Mouse (Mus musculus) hindbrain, postnatal 0 days (tissue): ENCODE results near the gene Ell. TPM values are rescaled to one million over a fixed set of nuclear protein-coding genes. Genes with fewer than 3 reads are reported as not detected.

Experiments used
- ATAC-seq: fragments of 200-750 bp; cut with Nextera tagmentation; 2 replicates; pipeline ENCODE4 v1.8.0; 2017; ENCODE audit warnings: mild to moderate bottlenecking, moderate TSS enrichment, moderate library complexity
- DNase-seq: peaks from one replicate; pipeline ENCODE4 v3.0.0-alpha.2; 2015; ENCODE audit warnings: low spot score
- H3K27ac ChIP-seq: fragments of 300-500 bp; sonication (generic); 2 replicates; pipeline ENCODE4 v1.5.1; 2014; ENCODE audit warnings: mild to moderate bottlenecking
- H3K27me3 ChIP-seq: fragments of 300-500 bp; sonication (generic); 2 replicates; pipeline ENCODE4 v1.6.1; 2014; ENCODE audit warnings: low read length, mixed read lengths; ENCODE audit not compliant: insufficient read depth
- H3K36me3 ChIP-seq: fragments of 300-500 bp; sonication (generic); 2 replicates; pipeline ENCODE4 v1.6.1; 2014; ENCODE audit warnings: low read length, mixed read lengths; ENCODE audit not compliant: insufficient read depth
- H3K4me1 ChIP-seq: fragments of 300-500 bp; sonication (generic); 2 replicates; pipeline ENCODE4 v1.6.1; 2014; ENCODE audit warnings: antibody characterized with exemption, low read length, mixed read lengths; ENCODE audit not compliant: insufficient read depth
- H3K4me2 ChIP-seq: fragments of 300-500 bp; sonication (generic); 2 replicates; pipeline ENCODE4 v1.6.1; 2014; ENCODE audit warnings: low read depth, mild to moderate bottlenecking, low read length, moderate library complexity, mixed read lengths
- H3K4me3 ChIP-seq: fragments of 300-500 bp; sonication (generic); 2 replicates; pipeline ENCODE4 v1.5.1; 2014; ENCODE audit warnings: low read length
- H3K9ac ChIP-seq: fragments of 300-500 bp; sonication (generic); replicated peaks from 2 replicates; pipeline ENCODE4 v1.6.1; 2014; ENCODE audit warnings: mild to moderate bottlenecking, low read length, moderate library complexity, mixed read lengths
- H3K9me3 ChIP-seq: fragments of 300-500 bp; sonication (generic); 2 replicates; pipeline ENCODE4 v1.6.1; 2016; ENCODE audit warnings: low read length, mixed read lengths
- CTCF ChIP-seq: IDR thresholded peaks from 2 replicates; pipeline ENCODE4 v1.5.1; 2016; ENCODE audit warnings: antibody characterized with exemption, control low read depth, low read depth
- WGBS: fragments of 180-500 bp; shearing (Covaris S2); extraction: QIAGEN DNeasy Blood & Tissue Kit; methylation state at CpG from one replicate; pipeline ENCODE4 v1.1.7; 2014; 5-methylcytosine and 5-hydroxymethylcytosine counted together
- polyA plus RNA-seq: library from polyadenylated mRNA; unstranded; fragments of >200 nt; fragmentation: Nextera tagmentation; extraction: Ambion mirVana; gene quantifications from 2 replicates; pipeline ENCODE4 v1.2.1, GENCODE M21; 2015
- total RNA-seq: library from RNA; depleted of rRNA; stranded (reverse); fragments of >200 nt; gene quantifications from 2 replicates; pipeline ENCODE4 v1.2.3, GENCODE M21; 2014

Gene Ell
- total and polyA plus RNA-seq, 2 experiments from 2014 or later = 10.8 to 16.7 TPM

- H3K36me3 ChIP-seq = peaks cover 39% of the 10 kb centered on the region
- H3K9ac ChIP-seq = no peak overlapping the region
- H3K27me3 ChIP-seq = no peaks in the 10 kb centered on the region
- DNase-seq (no peak), ATAC-seq (no peak)
- no peak for TF ChIP-seq CTCF
- WGBS = 89% methylated on average over 12 of the region's 12 CpGs
- no peak overlapping the region for H3K4me2 ChIP-seq
- no peaks in the 10 kb centered on the region for H3K9me3 ChIP-seq
- no peaks in the 10 kb centered on the region for H3K4me1 ChIP-seq
- H3K4me3 ChIP-seq = no peak overlapping the region
- H3K27ac ChIP-seq = no peak overlapping the region
These were observed 5.0 kb upstream of the Ell start for GRCm38 (mm10) chr8:70534281-70534680.

DNA sequence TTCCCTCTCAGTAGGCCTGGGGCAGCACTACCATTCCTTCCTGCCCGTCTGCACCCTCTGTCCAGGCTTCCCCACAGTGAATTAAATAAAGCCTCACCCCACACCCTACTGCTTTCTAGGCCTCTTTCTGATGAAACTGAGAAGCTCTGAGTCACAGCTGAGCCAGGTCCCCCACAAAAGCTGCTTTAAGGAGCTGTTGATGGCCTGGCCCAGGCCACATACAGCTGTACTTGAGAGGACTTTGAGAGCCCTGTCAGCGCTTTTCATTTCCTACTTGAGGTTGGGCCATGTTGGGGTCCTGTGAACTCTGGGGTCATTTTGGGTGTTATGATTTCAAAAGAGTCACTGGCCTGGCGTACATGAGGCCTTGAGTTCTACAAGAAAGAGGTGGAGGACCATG lies 4.0 kb upstream of the Ell start:
- ATAC-seq = no peak

GRCm38 (mm10) chr8:70535701-70536100 lies 3.6 kb upstream of the Ell start:
- H3K9ac ChIP-seq = no peak overlapping the region
- no peak overlapping the region for H3K27ac ChIP-seq
- DNase-seq (no peak), ATAC-seq (no peak)
- TF ChIP-seq CTCF = no peak
- H3K4me1 ChIP-seq = peaks cover 8% of the 10 kb centered on the region; the same call in 1 of the 2 replicates
- H3K4me3 ChIP-seq = no peak overlapping the region
- WGBS = 84% methylated on average over 2 of the region's 2 CpGs
- no peaks in the 10 kb centered on the region for H3K27me3 ChIP-seq
- peaks cover 39% of the 10 kb centered on the region for H3K36me3 ChIP-seq
- no peak overlapping the region for H3K4me2 ChIP-seq
- H3K9me3 ChIP-seq = no peaks in the 10 kb centered on the region

More for the DNA sequence above, 4.0 kb upstream of the Ell start:
- 86% methylated on average over 3 of the region's 3 CpGs for WGBS
- no peaks in the 10 kb centered on the region for H3K9me3 ChIP-seq
- H3K4me2 ChIP-seq = no peak overlapping the region
- H3K4me3 ChIP-seq = no peak overlapping the region
- H3K36me3 ChIP-seq = peaks cover 39% of the 10 kb centered on the region
- H3K9ac ChIP-seq = no peak overlapping the region
- peaks cover 3% of the 10 kb centered on the region; the same call in 1 of the 2 replicates for H3K4me1 ChIP-seq
- TF ChIP-seq CTCF = no peak
- no peak for DNase-seq
- no peaks in the 10 kb centered on the region for H3K27me3 ChIP-seq
- H3K27ac ChIP-seq = no peak overlapping the region

DNA sequence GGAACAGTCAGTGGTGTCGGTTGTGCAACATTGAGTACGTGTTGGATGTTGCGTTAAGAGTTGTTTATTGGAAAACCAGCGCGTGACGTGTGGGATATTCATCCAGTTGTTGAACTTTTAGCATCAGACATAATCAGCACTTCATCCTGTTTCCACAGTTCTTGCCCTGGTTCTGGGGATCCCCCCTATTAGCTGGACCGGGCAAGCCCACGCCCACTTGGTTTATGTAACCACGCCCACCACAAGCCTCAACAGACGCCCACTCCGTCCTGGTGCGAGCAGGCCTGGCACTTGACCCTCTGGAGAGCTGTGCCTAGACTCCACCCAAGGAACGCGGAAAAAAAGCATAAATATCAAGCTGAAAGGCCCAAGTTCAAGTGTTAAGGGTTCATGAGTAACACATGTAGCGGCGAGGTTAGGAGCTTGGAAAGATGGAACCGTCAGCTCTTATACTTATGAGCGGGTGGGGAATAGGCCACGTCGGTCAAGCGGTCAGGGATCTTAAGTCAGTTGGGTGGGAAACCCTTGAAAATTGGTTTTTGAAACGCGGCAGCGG lies 1.2 kb upstream of the Ell start:
- no peaks in the 10 kb centered on the region for H3K27me3 ChIP-seq
- H3K9ac ChIP-seq = peak overlapping the region; percentile 45
- peak overlapping the region; percentile 97 for H3K4me2 ChIP-seq
- H3K4me3 ChIP-seq = peak overlapping the region; percentile 82
- no peak for ATAC-seq
- WGBS = 17% methylated on average over 24 of the region's 24 CpGs
- no peaks in the 10 kb centered on the region for H3K9me3 ChIP-seq
- peak overlapping the region; percentile 90 for H3K27ac ChIP-seq
- H3K4me1 ChIP-seq = peaks cover 14% of the 10 kb centered on the region; the same call in 1 of the 2 replicates
- TF ChIP-seq CTCF = no peak
- DNase-seq = peak; percentile 58
- peaks cover 22% of the 10 kb centered on the region for H3K36me3 ChIP-seq

DNA sequence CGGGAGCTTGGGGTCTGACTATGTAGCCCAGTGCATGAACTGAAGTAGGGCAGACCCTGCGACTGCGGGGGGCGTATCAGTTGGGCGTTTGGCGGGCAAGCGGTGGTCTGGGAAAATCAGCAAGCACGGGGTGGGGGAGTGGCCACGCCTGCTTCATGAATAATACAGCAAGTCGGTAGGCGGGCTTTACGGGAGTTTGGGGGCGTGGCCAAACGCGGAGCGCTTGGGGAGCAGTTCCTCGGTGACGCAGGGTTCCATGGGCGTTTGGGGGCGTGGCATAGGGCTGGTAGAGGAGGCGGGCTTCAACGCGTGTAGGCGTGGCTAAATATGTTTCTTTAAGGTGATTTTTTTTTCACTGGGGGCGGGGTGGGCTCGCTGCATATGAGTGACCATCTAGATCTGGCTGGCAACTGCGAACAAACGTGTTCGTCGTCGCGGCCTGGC lies 602 bp upstream of the Ell start:
- Histone ChIP-seq H3K36me3 (peaks cover 22% of the 10 kb centered on the region), H3K27ac (peak overlapping the region; percentile 90), H3K4me3 (peak overlapping the region; percentile 82), H3K4me2 (peak overlapping the region; percentile 97), H3K9me3 (no peaks in the 10 kb centered on the region), H3K4me1 (peaks cover 14% of the 10 kb centered on the region; the same call in 1 of the 2 replicates), H3K27me3 (no peaks in the 10 kb centered on the region), H3K9ac (peak overlapping the region; percentile 87)
- no peak for TF ChIP-seq CTCF
- WGBS = under 1% methylated on average over 32 of the region's 32 CpGs
- DNase-seq (peak; percentile 100), ATAC-seq (peak; percentile 84)

GRCm38 (mm10) chr8:70540013-70540506 lies 803 bp downstream of the Ell start:
- 14% methylated on average over 4 of the region's 4 CpGs for WGBS
- Histone ChIP-seq H3K9ac (peak overlapping the region; percentile 87), H3K4me3 (peak overlapping the region; percentile 82), H3K9me3 (no peaks in the 10 kb centered on the region), H3K27me3 (no peaks in the 10 kb centered on the region), H3K36me3 (peaks cover 8% of the 10 kb centered on the region; the same call in 1 of the 2 replicates), H3K4me1 (peaks cover 14% of the 10 kb centered on the region; the same call in 1 of the 2 replicates), H3K27ac (peak overlapping the region; percentile 90), H3K4me2 (peak overlapping the region; percentile 97)
- DNase-seq (no peak), ATAC-seq (no peak)
- TF ChIP-seq CTCF = no peak

DNA sequence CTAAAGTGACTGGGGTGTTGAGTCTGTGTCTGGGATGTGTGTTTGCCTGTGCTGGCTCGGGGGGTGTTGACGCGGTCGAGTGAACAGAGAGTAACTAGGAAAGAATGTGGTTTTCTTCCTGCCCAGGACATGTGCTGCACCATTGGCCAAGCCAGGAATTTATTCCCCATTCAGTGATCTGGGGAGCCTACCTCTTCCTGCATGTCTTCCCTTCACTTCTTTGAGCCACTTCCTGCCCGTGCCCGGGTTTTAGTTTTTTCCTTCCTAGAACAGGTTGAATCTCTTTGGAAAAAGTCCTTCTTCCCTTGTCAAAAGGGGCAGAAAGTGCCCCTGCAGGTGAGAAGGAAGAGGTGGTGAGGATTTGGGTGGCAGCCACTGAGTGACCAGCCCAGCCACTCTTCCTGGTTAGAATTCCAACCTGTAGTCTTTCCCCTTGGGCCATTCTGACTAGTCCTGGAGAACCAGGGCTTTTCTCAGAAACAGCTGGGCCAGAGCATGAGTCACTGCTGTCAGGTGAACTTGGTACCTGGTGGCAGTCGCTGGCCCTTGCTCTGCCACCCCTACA lies 1.3 kb downstream of the Ell start:
- H3K9ac ChIP-seq = peak overlapping the region; percentile 87
- TF ChIP-seq CTCF = no peak
- no peaks in the 10 kb centered on the region for H3K9me3 ChIP-seq
- peak overlapping the region; percentile 82 for H3K4me3 ChIP-seq
- no peak overlapping the region for H3K27ac ChIP-seq
- H3K36me3 ChIP-seq = peaks cover 3% of the 10 kb centered on the region; the same call in 1 of the 2 replicates
- peak overlapping the region; percentile 97 for H3K4me2 ChIP-seq
- ATAC-seq (no peak), DNase-seq (no peak)
- 48% methylated on average over 7 of the region's 7 CpGs for WGBS
- peaks cover 14% of the 10 kb centered on the region; the same call in 1 of the 2 replicates for H3K4me1 ChIP-seq
- H3K27me3 ChIP-seq = no peaks in the 10 kb centered on the region
